Mouse (Mus musculus) hindbrain, postnatal 0 days (tissue): ENCODE measurements around the gene Mvp. TPM values are rescaled to one million over a fixed set of nuclear protein-coding genes. Genes with fewer than 3 reads are reported as not detected.

Experiments used
- ATAC-seq: fragments of 200-750 bp; cut with Nextera tagmentation; 2 replicates; pipeline ENCODE4 v1.8.0; 2017; ENCODE audit warnings: mild to moderate bottlenecking, moderate TSS enrichment, moderate library complexity
- DNase-seq: peaks from one replicate; pipeline ENCODE4 v3.0.0-alpha.2; 2015; ENCODE audit warnings: low spot score
- H3K27ac ChIP-seq: fragments of 300-500 bp; sonication (generic); 2 replicates; pipeline ENCODE4 v1.5.1; 2014; ENCODE audit warnings: mild to moderate bottlenecking
- H3K27me3 ChIP-seq: fragments of 300-500 bp; sonication (generic); 2 replicates; pipeline ENCODE4 v1.6.1; 2014; ENCODE audit warnings: low read length, mixed read lengths; ENCODE audit not compliant: insufficient read depth
- H3K36me3 ChIP-seq: fragments of 300-500 bp; sonication (generic); 2 replicates; pipeline ENCODE4 v1.6.1; 2014; ENCODE audit warnings: low read length, mixed read lengths; ENCODE audit not compliant: insufficient read depth
- H3K4me1 ChIP-seq: fragments of 300-500 bp; sonication (generic); 2 replicates; pipeline ENCODE4 v1.6.1; 2014; ENCODE audit warnings: antibody characterized with exemption, low read length, mixed read lengths; ENCODE audit not compliant: insufficient read depth
- H3K4me2 ChIP-seq: fragments of 300-500 bp; sonication (generic); 2 replicates; pipeline ENCODE4 v1.6.1; 2014; ENCODE audit warnings: low read depth, mild to moderate bottlenecking, low read length, moderate library complexity, mixed read lengths
- H3K4me3 ChIP-seq: fragments of 300-500 bp; sonication (generic); 2 replicates; pipeline ENCODE4 v1.5.1; 2014; ENCODE audit warnings: low read length
- H3K9ac ChIP-seq: fragments of 300-500 bp; sonication (generic); replicated peaks from 2 replicates; pipeline ENCODE4 v1.6.1; 2014; ENCODE audit warnings: mild to moderate bottlenecking, low read length, moderate library complexity, mixed read lengths
- H3K9me3 ChIP-seq: fragments of 300-500 bp; sonication (generic); 2 replicates; pipeline ENCODE4 v1.6.1; 2016; ENCODE audit warnings: low read length, mixed read lengths
- CTCF ChIP-seq: IDR thresholded peaks from 2 replicates; pipeline ENCODE4 v1.5.1; 2016; ENCODE audit warnings: antibody characterized with exemption, control low read depth, low read depth
- WGBS: fragments of 180-500 bp; shearing (Covaris S2); extraction: QIAGEN DNeasy Blood & Tissue Kit; methylation state at CpG from one replicate; pipeline ENCODE4 v1.1.7; 2014; 5-methylcytosine and 5-hydroxymethylcytosine counted together
- polyA plus RNA-seq: library from polyadenylated mRNA; unstranded; fragments of >200 nt; fragmentation: Nextera tagmentation; extraction: Ambion mirVana; gene quantifications from 2 replicates; pipeline ENCODE4 v1.2.1, GENCODE M21; 2015
- total RNA-seq: library from RNA; depleted of rRNA; stranded (reverse); fragments of >200 nt; gene quantifications from 2 replicates; pipeline ENCODE4 v1.2.3, GENCODE M21; 2014

Mvp gene
- total and polyA plus RNA-seq, 2 experiments from 2014 or later, result 5.5 to 6.9 TPM

DNA sequence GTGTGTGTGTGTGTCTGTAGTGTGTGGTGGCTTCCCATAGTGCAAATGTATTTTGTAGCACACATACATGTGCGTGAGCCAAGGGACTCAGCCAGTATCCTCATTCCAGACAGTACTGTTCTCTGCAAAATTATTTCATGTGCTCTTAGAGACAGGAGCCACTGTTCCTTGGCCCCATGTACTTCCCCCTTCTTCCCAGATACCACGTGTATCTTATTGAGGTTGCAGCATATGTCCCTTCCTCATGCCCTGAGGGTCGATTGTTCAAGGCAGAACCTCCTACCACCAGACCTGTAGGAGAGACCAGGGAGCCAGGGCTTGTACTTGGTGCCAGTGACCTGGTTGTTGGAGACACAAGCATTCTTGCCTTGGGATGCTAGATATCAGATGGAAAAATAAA lies 59.3 kb downstream of the Mvp start:
- Histone ChIP-seq H3K4me2 (no peak overlapping the region), H3K9ac (no peak overlapping the region), H3K4me1 (peaks cover 5% of the 10 kb centered on the region; the same call in 1 of the 2 replicates), H3K36me3 (peaks cover 25% of the 10 kb centered on the region), H3K27ac (no peak overlapping the region), H3K27me3 (no peaks in the 10 kb centered on the region), H3K9me3 (no peaks in the 10 kb centered on the region), H3K4me3 (no peak overlapping the region)
- TF ChIP-seq CTCF, result no peak
- ATAC-seq (no peak), DNase-seq (no peak)
- 66% methylated on average over 3 of the region's 3 CpGs for WGBS

DNA sequence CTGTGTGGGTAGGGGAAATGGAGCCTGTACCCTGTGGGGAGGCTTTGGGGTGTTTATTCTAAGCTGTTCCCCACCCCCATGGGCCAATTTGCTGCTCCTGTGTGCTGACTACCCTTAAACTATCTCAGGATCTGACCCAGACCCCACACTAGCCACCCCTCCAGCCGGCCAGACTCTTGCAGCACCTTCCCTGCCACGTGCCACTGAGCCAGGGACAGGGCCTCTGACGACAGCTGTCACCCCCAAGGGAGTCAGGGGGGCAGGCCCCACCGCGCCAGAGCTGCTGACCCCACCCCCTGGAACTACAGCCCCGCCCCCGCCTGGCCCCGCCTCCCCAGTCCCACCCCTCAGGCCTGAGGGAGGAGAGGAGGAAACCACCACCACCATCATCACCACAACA lies 61.8 kb downstream of the Mvp start:
- Histone ChIP-seq H3K27ac (no peak overlapping the region), H3K4me3 (peak overlapping the region; percentile 52), H3K9me3 (no peaks in the 10 kb centered on the region), H3K4me2 (peak overlapping the region; percentile 88), H3K9ac (peak overlapping the region; percentile 56; the same call in 1 of the 2 replicates), H3K36me3 (peaks cover 10% of the 10 kb centered on the region; the same call in 1 of the 2 replicates), H3K4me1 (peaks cover 14% of the 10 kb centered on the region), H3K27me3 (no peaks in the 10 kb centered on the region)
- DNase-seq, result no peak
- no peak for TF ChIP-seq CTCF
- 0% methylated on average over 7 of the region's 8 CpGs for WGBS
- no peak for ATAC-seq

- Histone ChIP-seq H3K27ac (peak overlapping the region; percentile 87), H3K36me3 (peaks cover 10% of the 10 kb centered on the region; the same call in 1 of the 2 replicates), H3K9ac (peak overlapping the region; percentile 56), H3K4me1 (peaks cover 14% of the 10 kb centered on the region), H3K9me3 (no peaks in the 10 kb centered on the region), H3K4me3 (peak overlapping the region; percentile 52), H3K4me2 (peak overlapping the region; percentile 88), H3K27me3 (no peaks in the 10 kb centered on the region)
- 21% methylated on average over 4 of the region's 4 CpGs for WGBS
- no peak for TF ChIP-seq CTCF
- no peak for ATAC-seq
- no peak for DNase-seq
These were observed 62.7 kb downstream of the Mvp start for GRCm38 (mm10) chr7:126951741-126952140.

GRCm38 (mm10) chr7:126950647-126951615 lies 63.5 kb downstream of the Mvp start:
- no peak for TF ChIP-seq CTCF
- Histone ChIP-seq H3K36me3 (peaks cover 6% of the 10 kb centered on the region; the same call in 1 of the 2 replicates), H3K9ac (peak overlapping the region; percentile 56), H3K27me3 (no peaks in the 10 kb centered on the region), H3K9me3 (no peaks in the 10 kb centered on the region), H3K4me3 (peak overlapping the region; percentile 52), H3K4me1 (peaks cover 14% of the 10 kb centered on the region), H3K4me2 (peak overlapping the region; percentile 88), H3K27ac (peak overlapping the region; percentile 87)
- DNase-seq (peak; percentile 64), ATAC-seq (0 out of 2 replicates have a peak, but pooled peaks have one; percentile 1)
- WGBS, result 4% methylated on average over 26 of the region's 26 CpGs

DNA sequence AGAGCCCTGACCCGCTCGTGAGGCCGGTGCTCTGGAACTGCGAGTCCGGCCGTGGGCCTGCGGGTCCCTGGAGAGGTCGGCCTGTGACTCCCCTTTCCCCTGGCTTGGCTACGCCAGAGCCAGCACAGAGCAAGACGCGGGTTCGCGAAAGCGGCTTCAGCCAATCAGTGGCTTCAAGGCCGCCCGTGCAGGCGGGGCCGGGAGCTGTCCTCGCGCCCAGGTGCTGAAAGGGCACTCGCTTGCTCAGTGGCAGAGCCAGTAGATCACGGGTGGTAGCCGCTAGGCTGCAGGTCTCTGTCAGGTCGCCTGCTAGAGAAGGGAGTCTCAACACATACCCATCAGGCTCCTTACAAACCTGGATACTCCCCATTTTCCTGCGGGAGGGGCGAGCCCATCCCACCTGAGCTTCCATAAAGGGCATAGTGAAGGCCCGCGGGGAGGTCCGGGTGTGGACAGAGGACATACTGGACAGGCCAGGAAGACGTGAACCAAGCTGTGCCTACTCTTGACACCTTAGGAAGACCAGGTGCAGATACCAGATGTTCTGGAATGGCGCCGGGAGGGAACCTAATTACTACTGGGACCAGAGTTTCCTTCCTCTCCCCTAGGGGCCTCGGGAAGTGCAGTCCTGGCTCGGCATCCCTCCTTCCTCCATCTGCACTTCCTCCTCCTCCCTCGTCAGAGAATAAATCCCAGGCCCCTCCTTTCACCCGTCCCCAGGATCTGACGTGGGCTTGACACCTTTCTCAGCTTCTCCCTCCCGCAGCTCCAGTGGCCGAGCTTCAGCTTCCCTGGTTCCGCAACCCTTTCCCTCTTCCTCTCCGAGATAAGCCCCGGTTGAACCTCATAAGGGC lies 64.4 kb downstream of the Mvp start, which contains the start of gene Sez6l2:
Sez6l2 (plus strand) TSS at position 771 of the 854 bp plus-strand sequence.
- under 1% methylated on average over 42 of the region's 42 CpGs for WGBS
- H3K9me3 ChIP-seq, result no peaks in the 10 kb centered on the region
- H3K27ac ChIP-seq, result peak within 1 kb of the TSS; percentile 87
- peak within 1 kb of the TSS; percentile 88 for H3K4me2 ChIP-seq
- DNase-seq (peak; percentile 92), ATAC-seq (peak; percentile 90)
- peak within 1 kb of the TSS; percentile 56 for H3K9ac ChIP-seq
- TF ChIP-seq CTCF, result no peak
- peaks cover 3% of the 10 kb centered on the region for H3K36me3 ChIP-seq
- H3K4me3 ChIP-seq, result peak within 1 kb of the TSS; percentile 52
- peaks cover 14% of the 10 kb centered on the region for H3K4me1 ChIP-seq
- H3K27me3 ChIP-seq, result no peaks in the 10 kb centered on the region

GRCm38 (mm10) chr7:126949403-126949792 lies 65.0 kb downstream of the Mvp start, which contains the start of gene Asphd1:
Asphd1 (minus strand) TSS chr7:126949582.
- Histone ChIP-seq H3K27ac (peak within 1 kb of the TSS; percentile 87), H3K4me1 (peaks cover 14% of the 10 kb centered on the region), H3K4me3 (peak within 1 kb of the TSS; percentile 52), H3K36me3 (peaks cover 4% of the 10 kb centered on the region), H3K4me2 (peak within 1 kb of the TSS; percentile 88), H3K27me3 (no peaks in the 10 kb centered on the region), H3K9ac (peak within 1 kb of the TSS; percentile 56), H3K9me3 (no peaks in the 10 kb centered on the region)
- 1% methylated on average over 21 of the region's 21 CpGs for WGBS
- no peak for TF ChIP-seq CTCF
- DNase-seq (peak; percentile 78), ATAC-seq (peak; percentile 72)
